Mouse (Mus musculus) gastrocnemius, adult 18-20 months (tissue): ENCODE results near the gene Nr4a1. TPM values are rescaled to one million over a fixed set of nuclear protein-coding genes. Genes with fewer than 3 reads are reported as not detected.

ENCODE experiments used
- DNase-seq: peaks from one replicate; pipeline ENCODE4 v3.0.0; 2021; ENCODE audit warnings: low spot score
- long read RNA-seq, 2 experiments: library from polyadenylated mRNA; stranded (forward); transcript quantifications; one replicate each; pipeline ENCODE4 v2.0.0; 2021
- total RNA-seq, 2 experiments: library from RNA; stranded (reverse); gene quantifications; 2 replicates each; pipeline ENCODE4 v1.2.3; 2021

Nr4a1 gene
- total RNA-seq: 100 to 1,000 TPM; 206 to 234 TPM
- long read RNA-seq, experiment 1, transcript Nr4a1-202 (8 exons, 2,553 nt): minor isoform, 5 of 189 reads
- long read RNA-seq, experiment 1, transcript Nr4a1-201 (7 exons, 2,477 nt): major isoform, 80 of 189 reads
- long read RNA-seq, experiment 1, partial matches to known transcripts: 26 of 189 reads
- long read RNA-seq, experiment 1, other reads (novel, unspliced or antisense): 78 of 189 reads
- long read RNA-seq, experiment 2, transcript Nr4a1-201 (7 exons, 2,477 nt): major isoform, 34 of 100 reads
- long read RNA-seq, experiment 2, transcript Nr4a1-202 (8 exons, 2,553 nt): minor isoform, 6 of 100 reads
- long read RNA-seq, experiment 2, partial matches to known transcripts: 15 of 100 reads
- long read RNA-seq, experiment 2, other reads (novel, unspliced or antisense): 44 of 100 reads

- peak; percentile 91 for DNase-seq
These were observed at the start of gene Nr4a1 for GRCm38 (mm10) chr15:101253886-101254795. Gene Nr4a1, plus strand, starts transcription at chr15:101254269.

DNA sequence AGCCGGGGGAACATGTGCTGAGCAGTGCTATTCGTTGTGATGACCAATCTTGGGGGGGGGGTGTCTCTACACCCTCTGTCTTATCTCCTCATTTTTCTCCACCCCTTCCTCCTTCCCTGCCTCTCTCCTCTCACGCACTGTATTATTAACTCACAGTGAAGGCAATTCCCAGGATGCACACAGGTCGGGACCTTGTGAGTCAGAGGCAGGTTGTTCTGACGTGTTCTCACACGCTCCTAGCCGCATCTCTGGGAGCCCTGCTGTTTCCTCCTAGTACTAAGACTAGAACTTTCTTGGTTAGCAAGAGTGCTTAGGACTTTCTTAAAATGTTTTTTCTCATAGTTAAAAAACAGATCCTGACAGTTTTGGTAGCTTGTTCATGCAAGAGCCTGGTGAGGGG lies 49.3 kb upstream of the Nr4a1 start:
- DNase-seq: no peak

GRCm38 (mm10) chr15:101210228-101210627 lies 43.8 kb upstream of the Nr4a1 start:
- peak; percentile 68 for DNase-seq

- no peak for DNase-seq
These were observed 43.0 kb upstream of the Nr4a1 start for GRCm38 (mm10) chr15:101210998-101211613.

DNA sequence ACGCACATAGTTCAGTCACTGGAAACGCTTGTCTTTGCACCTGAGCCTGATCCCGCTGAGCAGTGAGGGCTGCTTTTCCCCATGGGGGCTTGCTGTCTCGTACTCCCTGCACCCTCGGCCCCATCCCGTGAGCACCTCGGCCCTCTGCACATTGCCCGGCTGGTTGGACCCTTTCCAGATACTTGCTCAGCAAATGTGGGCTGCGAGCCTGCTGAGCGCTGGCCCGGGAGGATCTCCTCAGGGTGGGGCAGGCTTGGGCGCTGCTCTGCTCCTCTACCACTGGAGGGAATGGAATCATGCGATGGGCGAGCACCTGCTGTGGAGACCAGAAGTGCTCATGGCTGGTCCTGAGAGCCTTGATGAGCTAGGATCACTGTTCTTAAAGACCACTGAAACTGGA lies 41.6 kb upstream of the Nr4a1 start:
- peak; percentile 80 for DNase-seq

DNA sequence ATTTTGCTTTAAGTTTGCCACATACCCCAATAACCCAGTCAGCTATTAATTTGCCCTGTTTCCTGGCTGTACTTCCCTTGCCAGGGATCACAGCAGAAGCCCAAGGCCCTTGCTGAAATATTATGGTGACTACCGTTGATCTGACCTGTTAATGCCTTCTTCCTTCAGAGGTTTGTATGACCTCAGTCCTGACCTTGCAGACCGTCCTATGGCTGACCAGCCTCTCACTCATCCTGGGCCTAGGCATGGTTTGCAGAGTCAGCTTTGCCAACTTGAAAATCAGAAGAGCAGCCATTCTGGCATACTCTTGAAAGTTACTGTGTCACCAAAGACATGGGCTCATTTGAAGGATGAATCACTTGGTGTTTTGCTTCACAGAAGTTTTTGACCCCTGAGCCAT lies 38.9 kb upstream of the Nr4a1 start:
- no peak for DNase-seq

DNA sequence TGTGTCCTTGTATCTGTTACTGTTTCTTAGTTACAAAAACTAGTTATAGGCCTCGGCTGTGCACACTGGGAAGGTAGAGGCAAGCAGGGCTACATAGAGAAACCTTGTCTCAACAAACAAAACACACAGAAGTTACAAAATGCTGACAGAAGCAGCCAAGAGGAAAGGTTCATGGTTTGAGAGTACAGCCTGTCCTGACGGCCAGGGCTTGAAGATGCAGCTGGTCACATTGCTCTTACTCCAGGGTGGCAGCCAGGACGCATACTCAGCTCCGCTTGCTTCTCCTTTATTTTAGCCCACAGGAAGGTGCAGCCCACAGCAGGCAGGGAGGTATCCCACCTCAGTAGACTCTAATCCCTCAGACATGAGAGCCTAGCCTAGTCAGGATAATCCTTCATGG lies 38.0 kb upstream of the Nr4a1 start:
- DNase-seq: no peak

GRCm38 (mm10) chr15:101220905-101221297 lies 33.2 kb upstream of the Nr4a1 start:
- no peak for DNase-seq

GRCm38 (mm10) chr15:101221298-101222104 lies 32.6 kb upstream of the Nr4a1 start:
- DNase-seq: peak; percentile 92

- no peak for DNase-seq
These were observed 31.1 kb upstream of the Nr4a1 start for GRCm38 (mm10) chr15:101222897-101223482.

- no peak for DNase-seq
These were observed 30.5 kb upstream of the Nr4a1 start for GRCm38 (mm10) chr15:101223596-101223995.

GRCm38 (mm10) chr15:101224006-101224906 lies 29.8 kb upstream of the Nr4a1 start, which contains the start of gene Grasp:
Gene Grasp, plus strand, starts transcription at chr15:101224188.
- DNase-seq: peak; percentile 92

DNA sequence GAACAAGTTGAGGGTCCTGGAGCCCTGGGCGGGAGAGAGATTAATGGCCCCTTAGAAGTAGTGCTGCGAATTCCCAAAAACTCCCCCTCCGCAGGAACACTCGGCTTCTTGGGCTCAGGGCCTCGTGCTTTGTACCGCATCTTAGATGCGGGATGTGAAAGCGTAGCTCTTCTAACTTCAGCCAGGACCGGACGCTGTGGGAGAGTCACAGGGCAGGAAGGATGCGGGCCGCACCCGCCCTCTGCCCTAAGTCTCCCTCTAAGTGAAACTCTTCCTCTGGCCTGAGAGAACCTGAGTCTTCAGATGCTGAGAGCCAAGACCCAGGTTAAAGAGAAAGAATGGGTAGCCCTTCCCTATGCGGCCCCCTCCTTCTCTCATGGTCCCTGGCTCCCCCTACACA lies 29.1 kb upstream of the Nr4a1 start:
- no peak for DNase-seq

GRCm38 (mm10) chr15:101227971-101228370 lies 26.1 kb upstream of the Nr4a1 start:
- peak; percentile 64 for DNase-seq

- peak; percentile 65 for DNase-seq
These were observed 25.0 kb upstream of the Nr4a1 start for GRCm38 (mm10) chr15:101228866-101229590.

DNA sequence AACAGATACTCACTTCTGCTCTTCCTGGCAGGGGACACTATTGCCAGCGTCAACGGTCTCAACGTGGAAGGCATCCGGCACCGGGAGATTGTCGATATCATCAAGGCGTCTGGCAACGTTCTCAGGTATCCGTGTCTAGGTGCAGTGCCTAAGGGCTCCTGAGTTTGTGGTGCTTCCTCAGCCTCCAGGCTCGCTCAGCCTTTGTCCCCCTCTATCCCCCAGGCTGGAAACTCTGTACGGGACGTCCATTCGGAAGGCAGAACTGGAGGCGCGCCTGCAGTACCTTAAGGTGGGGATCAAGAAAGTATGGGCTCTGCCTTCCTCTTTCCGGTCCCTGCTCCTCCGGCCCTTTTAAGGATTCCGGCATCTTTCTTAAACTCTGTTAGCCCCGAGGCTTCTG lies 23.6 kb upstream of the Nr4a1 start:
- DNase-seq: no peak

GRCm38 (mm10) chr15:101230995-101231647 lies 22.9 kb upstream of the Nr4a1 start:
- DNase-seq: no peak

DNA sequence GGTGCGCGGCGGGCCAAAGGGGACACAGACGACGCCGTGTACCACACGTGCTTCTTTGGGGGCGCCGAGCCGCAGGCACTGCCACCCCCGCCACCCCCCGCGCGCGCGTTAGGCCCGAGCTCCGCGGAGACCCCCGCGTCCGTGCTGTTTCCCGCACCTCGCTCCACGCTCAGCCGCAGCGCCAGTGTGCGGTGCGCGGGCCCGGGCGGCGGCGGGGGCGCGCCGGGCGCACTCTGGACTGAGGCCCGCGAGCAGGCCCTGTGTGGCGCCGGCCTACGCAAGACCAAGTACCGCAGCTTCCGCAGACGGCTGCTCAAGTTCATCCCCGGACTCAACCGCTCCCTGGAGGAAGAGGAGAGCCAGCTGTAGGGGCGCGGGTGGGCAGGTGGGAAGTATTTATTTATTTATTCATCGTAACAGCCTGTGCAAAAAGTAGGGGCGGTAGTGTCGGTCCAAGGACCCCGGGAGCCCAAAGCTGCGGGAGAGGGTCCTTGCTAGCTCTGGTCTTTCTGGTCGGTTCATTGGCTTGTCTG lies 22.4 kb upstream of the Nr4a1 start:
- DNase-seq: no peak
